Mouse (Mus musculus) myocyte (in vitro differentiated cells): ENCODE results near the gene Ccr9. TPM values are rescaled to one million over a fixed set of nuclear protein-coding genes. Genes with fewer than 3 reads are reported as not detected.
A peak's percentile ranks its signal among the peaks of the same experiment; 100 is the strongest.

Experiments used
- H3K27me3 ChIP-seq: one replicate; pipeline ENCODE4 v1.6.1; 2011; ENCODE audit not compliant: control insufficient read depth, insufficient read depth, insufficient read length
- H3K36me3 ChIP-seq: one replicate; pipeline ENCODE4 v1.6.1; 2011; ENCODE audit not compliant: control insufficient read depth, insufficient read depth
- H3K4me2 ChIP-seq: one replicate; pipeline ENCODE4 v1.6.1; 2011; ENCODE audit warnings: low read depth, control low read depth
- H3K4me3 ChIP-seq: one replicate; pipeline ENCODE4 v1.5.1; 2011; ENCODE audit warnings: mild to moderate bottlenecking, control low read depth, moderate library complexity
- H3K79me2 ChIP-seq: one replicate; pipeline ENCODE4 v1.6.1; 2011; ENCODE audit not compliant: control insufficient read depth, insufficient read depth
- H3ac ChIP-seq: one replicate; pipeline ENCODE4 v1.6.1; 2011; ENCODE audit not compliant: control insufficient read depth, insufficient read length
- CEBPB ChIP-seq: IDR thresholded peaks from 2 replicates; pipeline ENCODE4 v1.6.1; 2011; ENCODE audit warnings: mild to moderate bottlenecking, moderate library complexity; ENCODE audit not compliant: poor library complexity, insufficient read depth, severe bottlenecking
- E2F4 ChIP-seq: IDR thresholded peaks from one replicate; pipeline ENCODE4 v1.6.1; 2011; ENCODE audit warnings: mild to moderate bottlenecking, control low read depth, moderate library complexity; ENCODE audit not compliant: insufficient read depth
- MAX ChIP-seq: IDR thresholded peaks from one replicate; pipeline ENCODE4 v1.6.1; 2011; ENCODE audit warnings: low read depth, mild to moderate bottlenecking, control low read depth
- MYOD1 ChIP-seq, 3 experiments: IDR thresholded peaks; one replicate each; pipeline ENCODE4 v1.6.1; 2011; ENCODE audit warnings: control low read depth in 2 of 3, low read depth in 2 of 3, mild to moderate bottlenecking in 2 of 3, moderate library complexity in 1 of 3; ENCODE audit not compliant: insufficient read length in 2 of 3, control insufficient read depth in 1 of 3
- MYOG ChIP-seq, 3 experiments: IDR thresholded peaks; one replicate each; pipeline ENCODE4 v1.6.1; 2011; ENCODE audit warnings: control low read depth in 2 of 3, low read depth in 2 of 3, mild to moderate bottlenecking in 2 of 3; ENCODE audit not compliant: insufficient read length in 2 of 3, control insufficient read depth in 1 of 3, insufficient read depth in 1 of 3
- POLR2A ChIP-seq: IDR thresholded peaks from one replicate; pipeline ENCODE4 v1.6.1; 2011; ENCODE audit warnings: low read depth, mild to moderate bottlenecking, control low read depth, moderate library complexity; ENCODE audit not compliant: insufficient read length
- POLR2AphosphoS2 ChIP-seq: IDR thresholded peaks from one replicate; pipeline ENCODE4 v1.6.1; 2011; ENCODE audit warnings: low read depth, control low read depth; ENCODE audit not compliant: insufficient read length
- REST ChIP-seq: IDR thresholded peaks from one replicate; pipeline ENCODE4 v1.6.1; 2011; ENCODE audit warnings: mild to moderate bottlenecking, control low read depth, moderate library complexity; ENCODE audit not compliant: insufficient read depth, insufficient read length
- SRF ChIP-seq: IDR thresholded peaks from one replicate; pipeline ENCODE4 v1.6.1; 2011; ENCODE audit warnings: low read depth; ENCODE audit not compliant: control insufficient read depth, insufficient read length
- TCF12 ChIP-seq: IDR thresholded peaks from one replicate; pipeline ENCODE4 v1.6.1; 2011; ENCODE audit warnings: mild to moderate bottlenecking, control low read depth; ENCODE audit not compliant: poor library complexity, insufficient read depth, severe bottlenecking
- TCF3 ChIP-seq: IDR thresholded peaks from one replicate; pipeline ENCODE4 v1.6.1; 2011; ENCODE audit warnings: low read depth, control low read depth; ENCODE audit not compliant: insufficient read length
- USF1 ChIP-seq: IDR thresholded peaks from one replicate; pipeline ENCODE4 v1.6.1; 2011; ENCODE audit warnings: low read depth, mild to moderate bottlenecking, control low read depth, moderate library complexity
- polyA plus RNA-seq: library from polyadenylated mRNA; unstranded; fragments of >200 nt; fragmentation: generic; extraction: Trizol; gene quantifications from one replicate; pipeline ENCODE4 v1.2.1, GENCODE M21; 2012; ENCODE audit warnings: missing spikeins

The Ccr9 gene
- polyA plus RNA-seq, 1 experiment, result 0.06 TPM

DNA sequence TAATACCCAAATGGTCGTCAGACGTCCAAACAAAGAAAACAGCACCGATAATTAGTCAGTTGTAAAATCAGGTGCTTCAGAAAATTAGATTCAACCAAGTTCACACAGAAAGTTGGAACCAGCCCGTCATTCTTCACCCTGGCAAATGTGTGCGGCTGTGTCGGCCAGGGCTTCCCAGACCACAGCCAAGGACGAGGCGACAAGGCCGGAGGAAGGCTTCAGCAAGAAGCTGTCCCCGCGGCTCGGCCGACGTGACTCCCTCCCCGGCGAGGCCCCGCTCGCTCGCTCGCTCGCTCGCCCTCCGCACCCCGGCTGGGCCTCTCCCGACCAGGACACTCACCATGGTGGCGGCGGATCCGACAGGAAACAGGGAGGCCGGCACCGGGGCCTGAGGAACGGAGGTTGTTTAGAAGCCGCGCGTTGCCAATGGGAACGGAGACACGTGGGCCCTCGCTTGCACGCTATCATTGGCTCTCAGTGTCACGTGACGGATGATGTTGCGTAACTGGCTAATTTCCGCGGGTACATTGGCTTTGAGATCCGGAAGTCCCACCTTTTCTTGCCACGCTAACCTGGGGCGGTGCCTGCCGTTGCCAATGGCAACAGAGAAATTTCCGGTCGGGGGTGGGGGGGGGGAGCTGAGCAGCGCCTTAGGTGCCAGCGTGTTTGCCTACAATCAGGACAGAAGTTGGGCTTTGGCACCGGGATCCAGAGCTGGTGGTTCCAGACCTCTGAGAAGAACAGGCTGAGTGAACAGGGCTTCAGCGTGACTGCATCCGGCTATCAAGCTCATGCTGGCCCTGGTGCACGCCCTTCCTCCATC, 39.2 kb downstream of the Ccr9 start, which contains the start of gene Lztfl1:
Gene Lztfl1 (minus strand): TSS at position 512 of the 823 bp plus-strand sequence.
- H3ac ChIP-seq, result peak within 1 kb of the TSS; percentile 39
- H3K4me3 ChIP-seq, result peak within 1 kb of the TSS; percentile 42
- H3K36me3 ChIP-seq, result no peaks in the 10 kb centered on the region
- no peaks in the 10 kb centered on the region for H3K79me2 ChIP-seq
- TF ChIP-seq MYOD1 (IDR thresholded peaks at IDR 0.05; ENCODE audit: control insufficient read depth in 1 of 3, insufficient read length in 2 of 3, low read depth in 2 of 3), result no peak
- TF ChIP-seq POLR2A, result peak; percentile 22
- TF ChIP-seq SRF, result no peak
- peak; percentile 99 for TF ChIP-seq CEBPB
- no peak for TF ChIP-seq E2F4
- no peak for TF ChIP-seq TCF3
- peak; percentile 65 for TF ChIP-seq MAX
- TF ChIP-seq USF1, result peak; percentile 99
- no peak for TF ChIP-seq REST
- no peak for TF ChIP-seq POLR2AphosphoS2
- no peak for TF ChIP-seq TCF12
- TF ChIP-seq MYOG (IDR thresholded peaks at IDR 0.05; ENCODE audit: control insufficient read depth in 1 of 3, insufficient read depth in 1 of 3, insufficient read length in 2 of 3, low read depth in 2 of 3), result no peak
- peak within 1 kb of the TSS; percentile 88 for H3K4me2 ChIP-seq
- peaks cover 5% of the 10 kb centered on the region for H3K27me3 ChIP-seq

GRCm38 (mm10) chr9:123722737-123723493, 44.7 kb downstream of the Ccr9 start:
- no peak overlapping the region for H3ac ChIP-seq
- H3K4me2 ChIP-seq, result no peak overlapping the region
- no peaks in the 10 kb centered on the region for H3K36me3 ChIP-seq
- H3K4me3 ChIP-seq, result no peak overlapping the region
- no peak for TF ChIP-seq REST
- no peak for TF ChIP-seq MAX
- TF ChIP-seq MYOG (IDR thresholded peaks at IDR 0.05; ENCODE audit: control insufficient read depth in 1 of 3, insufficient read depth in 1 of 3, insufficient read length in 2 of 3, low read depth in 2 of 3), result no peak
- TF ChIP-seq USF1, result no peak
- TF ChIP-seq MYOD1 (IDR thresholded peaks at IDR 0.05; ENCODE audit: control insufficient read depth in 1 of 3, insufficient read length in 2 of 3, low read depth in 2 of 3), result no peak
- TF ChIP-seq POLR2A, result no peak
- no peak for TF ChIP-seq TCF3
- TF ChIP-seq CEBPB, result no peak
- no peak for TF ChIP-seq TCF12
- no peak for TF ChIP-seq SRF
- TF ChIP-seq POLR2AphosphoS2, result no peak
- TF ChIP-seq E2F4, result no peak
- H3K27me3 ChIP-seq, result peaks cover 13% of the 10 kb centered on the region
- H3K79me2 ChIP-seq, result no peaks in the 10 kb centered on the region

DNA sequence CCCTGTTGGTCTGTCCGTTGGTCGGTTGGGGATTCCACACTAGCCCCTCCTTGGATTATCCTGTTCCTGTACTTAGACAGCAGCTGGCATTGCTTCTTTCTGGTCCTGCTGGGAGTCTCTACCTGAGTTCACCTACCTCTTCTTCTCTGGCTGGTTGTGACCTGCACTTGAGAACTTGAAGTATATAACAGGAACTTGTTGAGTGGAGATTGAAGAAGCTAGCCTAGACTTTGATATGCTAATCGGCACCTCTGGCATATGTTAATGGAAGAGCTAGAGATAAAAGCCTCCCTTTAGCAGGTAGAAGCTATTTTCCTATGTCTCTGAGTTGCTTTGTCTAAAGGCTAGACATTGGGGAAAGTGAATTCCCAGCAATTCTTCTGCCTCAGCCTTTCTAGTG, 53.0 kb downstream of the Ccr9 start:
- Histone ChIP-seq H3K4me2 (no peak overlapping the region), H3K36me3 (no peaks in the 10 kb centered on the region), H3K79me2 (no peaks in the 10 kb centered on the region), H3ac (no peak overlapping the region), H3K27me3 (peaks cover 8% of the 10 kb centered on the region), H3K4me3 (no peak overlapping the region)
- TF ChIP-seq MAX (no peak), USF1 (no peak), CEBPB (no peak), TCF12 (no peak), REST (no peak), MYOD1 (IDR thresholded peaks at IDR 0.05; ENCODE audit: control insufficient read depth in 1 of 3, insufficient read length in 2 of 3, low read depth in 2 of 3) (no peak)

- Histone ChIP-seq H3ac (no peak overlapping the region), H3K4me2 (no peak overlapping the region), H3K4me3 (no peak overlapping the region), H3K36me3 (no peaks in the 10 kb centered on the region), H3K27me3 (peaks cover 8% of the 10 kb centered on the region), H3K79me2 (no peaks in the 10 kb centered on the region)
- no peak for TF ChIP-seq TCF3
- no peak for TF ChIP-seq MYOD1 (IDR thresholded peaks at IDR 0.05; ENCODE audit: control insufficient read depth in 1 of 3, insufficient read length in 2 of 3, low read depth in 2 of 3)
- TF ChIP-seq REST, result no peak
- no peak for TF ChIP-seq USF1
- no peak for TF ChIP-seq TCF12
- no peak for TF ChIP-seq POLR2AphosphoS2
- no peak for TF ChIP-seq CEBPB
- TF ChIP-seq MAX, result no peak
- no peak for TF ChIP-seq E2F4
- no peak for TF ChIP-seq POLR2A
- no peak for TF ChIP-seq MYOG (IDR thresholded peaks at IDR 0.05; ENCODE audit: control insufficient read depth in 1 of 3, insufficient read depth in 1 of 3, insufficient read length in 2 of 3, low read depth in 2 of 3)
- TF ChIP-seq SRF, result no peak
Measured at GRCm38 (mm10) chr9:123734133-123734532, 55.9 kb downstream of the Ccr9 start.
